Mouse (Mus musculus): Measurements from ENCODE around the gene Adrm1.

DNA sequence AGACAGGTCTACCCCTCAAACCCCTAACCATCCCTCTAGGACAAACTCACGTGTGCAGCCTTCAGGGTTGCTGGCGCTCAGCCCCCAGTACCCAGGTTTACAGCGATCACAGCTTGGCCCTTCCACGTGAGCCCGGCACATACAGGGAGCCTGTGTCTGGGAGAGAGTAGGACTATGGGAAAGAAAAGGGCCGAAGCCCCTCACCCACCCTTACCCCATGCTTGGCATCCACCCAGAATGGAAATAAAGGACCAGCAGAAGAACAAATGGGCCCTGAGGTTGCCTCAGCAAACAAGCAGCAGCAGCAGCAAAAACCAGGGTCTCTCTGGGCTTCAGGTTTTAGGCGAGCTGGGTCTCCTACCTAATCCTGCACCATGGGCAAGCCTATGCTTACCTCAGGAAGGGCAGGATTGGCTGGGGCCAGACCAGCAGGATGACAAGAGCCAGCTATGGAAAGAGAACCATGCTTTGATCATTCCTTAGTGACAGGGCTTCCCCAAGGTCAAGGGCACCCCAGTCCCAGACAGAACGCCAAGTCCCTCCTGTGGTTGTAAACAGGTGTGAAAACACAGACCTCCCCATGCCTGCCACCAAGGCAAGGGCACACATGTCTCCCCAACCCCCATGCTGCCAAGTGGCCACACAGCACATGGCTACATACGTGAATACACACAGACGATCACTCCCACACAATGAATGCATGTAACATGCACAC, 26.2 kb downstream of the Adrm1 start:
- TF ChIP-seq POLR2A (IDR thresholded peaks at IDR 0.05; ENCODE audit: extremely low read depth, insufficient read depth, low read length) (no peak), CTCF (IDR thresholded peaks at IDR 0.05; ENCODE audit: extremely low read depth, insufficient read depth, low read length) (no peak)
